Mouse (Mus musculus) cerebellum, postnatal 4 days (tissue): Measurements from ENCODE around the gene Syne2.

ENCODE experiments used
- DNase-seq, 2 experiments: peaks; one replicate each; pipeline ENCODE4 v3.0.0; 2022; ENCODE audit warnings: low spot score in 2 of 2, mixed read lengths in 1 of 2

Gene Syne2

DNA sequence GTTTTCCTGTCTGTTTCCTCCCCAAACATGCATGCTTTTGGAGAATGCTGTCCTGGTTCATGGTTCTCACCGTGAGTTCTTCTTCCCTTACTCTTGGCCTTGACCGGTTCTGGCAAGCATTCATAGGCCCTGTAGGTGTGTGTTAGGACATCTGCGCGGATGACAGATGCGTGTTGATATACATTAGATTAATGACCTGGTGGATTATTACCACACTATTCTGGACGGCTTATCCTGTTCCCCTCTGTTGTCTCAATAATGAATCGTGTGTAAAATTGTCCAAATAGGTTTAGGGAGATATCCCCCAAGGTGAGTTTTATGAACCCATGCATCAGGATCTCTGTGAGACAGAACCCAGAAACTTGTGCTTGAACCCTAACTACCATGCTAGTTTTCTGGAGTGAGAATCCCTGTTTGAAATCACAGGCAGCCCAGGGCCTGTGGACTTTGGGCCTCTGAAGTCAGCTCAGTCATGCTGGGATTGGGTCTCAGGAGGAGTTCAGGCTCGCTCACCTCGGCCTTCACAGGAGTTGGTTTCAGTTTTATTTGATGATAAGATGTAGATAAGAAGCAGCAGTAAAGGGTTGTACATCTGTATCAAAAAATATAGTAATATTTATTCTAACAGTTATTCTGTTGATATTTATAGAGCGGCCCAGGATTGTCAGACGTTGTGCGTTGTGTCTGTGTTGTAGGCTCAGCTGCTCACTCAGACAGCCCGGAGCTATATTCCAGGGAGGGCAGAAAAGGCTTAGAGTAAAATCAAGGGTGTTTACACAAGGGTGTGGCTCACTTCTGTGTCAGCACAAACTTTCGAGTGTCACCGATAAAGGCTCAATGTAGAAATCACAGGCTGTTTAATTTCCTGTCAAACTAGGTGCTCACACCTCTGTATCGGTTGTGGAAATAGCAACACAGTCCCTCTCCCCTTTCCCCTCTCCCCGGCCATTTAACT, 48.8 kb downstream of the Syne2 start:
- DNase-seq: no peak

GRCm38 (mm10) chr12:75873546-75874235, 55.8 kb downstream of the Syne2 start:
- no peak for DNase-seq

DNA sequence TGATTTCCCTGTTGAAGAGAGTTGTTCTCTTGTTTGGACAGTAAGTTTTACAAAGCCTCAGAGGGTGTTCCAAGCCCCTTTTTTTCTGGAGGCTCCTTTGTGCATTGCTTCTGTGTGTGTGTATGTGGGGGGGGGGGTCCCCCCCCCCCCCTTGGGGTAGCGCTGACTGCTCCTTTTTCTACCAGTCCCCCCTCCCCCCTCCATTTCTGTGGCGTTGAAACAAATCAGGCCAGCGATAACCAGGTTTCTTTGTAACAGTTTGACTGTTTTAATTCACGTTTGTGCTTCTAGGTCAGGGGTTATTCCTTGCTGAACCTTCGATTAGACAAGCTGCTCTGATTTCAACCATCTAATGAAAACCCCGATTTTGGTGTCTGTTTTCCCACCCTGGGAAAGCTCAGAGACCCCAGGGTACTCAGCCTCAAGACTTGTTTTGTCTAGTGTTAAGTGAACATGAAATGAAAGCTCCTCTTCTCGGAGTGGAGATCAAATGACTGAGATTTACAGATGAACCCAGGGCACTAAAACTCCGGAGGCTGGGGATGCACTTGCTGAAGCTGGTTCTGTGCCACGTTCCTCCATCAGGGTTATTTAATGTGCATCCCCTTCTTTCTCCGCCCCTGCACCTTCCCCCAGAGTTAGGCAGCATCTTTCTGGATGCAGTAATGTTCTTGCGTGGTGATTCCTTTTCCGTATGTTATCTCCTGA, 56.5 kb downstream of the Syne2 start:
- no peak for DNase-seq

- DNase-seq: no peak
Measured at GRCm38 (mm10) chr12:75879636-75880317, 61.8 kb downstream of the Syne2 start.

DNA sequence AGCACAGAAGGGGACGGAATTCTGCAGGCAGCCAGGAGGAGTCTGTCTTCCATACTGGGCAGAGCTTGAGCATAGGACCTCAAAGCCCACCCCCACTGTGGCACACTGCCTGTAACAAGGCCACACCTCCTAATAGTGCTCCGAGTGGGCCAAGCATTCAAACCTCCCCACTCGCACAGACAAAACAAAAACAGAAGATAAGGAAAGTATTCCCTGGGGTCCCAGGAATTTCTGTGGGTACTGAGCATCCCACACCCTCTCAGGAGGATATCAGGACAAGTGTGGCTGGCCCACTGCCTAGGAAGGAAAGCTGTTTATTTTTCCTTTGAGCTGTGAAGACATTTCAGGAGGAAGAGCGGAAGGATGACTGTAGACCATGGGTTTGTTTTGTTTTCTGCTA, 63.6 kb downstream of the Syne2 start:
- DNase-seq: no peak

GRCm38 (mm10) chr12:75886161-75886560, 68.2 kb downstream of the Syne2 start:
- DNase-seq: no peak

DNA sequence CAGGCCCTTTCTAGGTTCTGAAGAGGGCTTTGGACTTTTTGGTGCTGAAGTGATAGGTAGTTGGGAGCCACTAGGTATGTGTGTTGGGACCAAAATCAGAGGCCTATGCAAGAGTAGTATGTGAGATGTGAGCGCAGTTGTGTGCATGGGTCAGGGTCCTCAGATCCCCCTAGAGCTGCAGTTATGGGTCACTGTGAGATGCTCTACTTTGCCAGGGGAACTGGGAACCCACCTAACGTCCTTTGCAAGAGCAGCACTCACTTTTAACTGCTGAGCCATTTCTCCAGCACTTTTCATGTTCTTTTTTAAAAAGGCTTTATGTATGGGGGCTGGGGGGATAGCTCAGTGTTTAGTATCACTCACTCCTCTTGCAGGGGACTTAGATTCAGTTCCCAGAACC, 69.0 kb downstream of the Syne2 start:
- DNase-seq: no peak

- DNase-seq: no peak
Measured at GRCm38 (mm10) chr12:75888721-75889120, 70.8 kb downstream of the Syne2 start.

GRCm38 (mm10) chr12:75891206-75891605, 73.3 kb downstream of the Syne2 start:
- no peak for DNase-seq

GRCm38 (mm10) chr12:75893392-75893791, 75.5 kb downstream of the Syne2 start:
- DNase-seq: no peak

GRCm38 (mm10) chr12:75894316-75894997, 76.5 kb downstream of the Syne2 start:
- no peak for DNase-seq

DNA sequence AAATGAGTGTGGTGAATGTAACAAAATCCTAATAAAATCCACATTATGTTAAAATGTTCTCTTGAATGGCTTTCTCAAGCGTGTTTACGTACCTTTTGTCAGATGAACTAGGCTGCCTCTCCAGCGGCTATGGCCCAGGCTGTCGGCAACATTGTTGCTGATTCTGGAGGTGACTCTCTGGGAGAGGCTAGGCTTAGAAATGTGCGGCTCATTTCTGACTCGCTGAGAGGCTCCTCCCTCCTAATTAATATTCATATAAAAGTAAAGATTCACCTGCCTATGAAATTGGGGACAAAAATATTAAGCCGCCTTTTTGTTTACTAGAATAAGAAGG, 77.0 kb downstream of the Syne2 start:
- no peak for DNase-seq

DNA sequence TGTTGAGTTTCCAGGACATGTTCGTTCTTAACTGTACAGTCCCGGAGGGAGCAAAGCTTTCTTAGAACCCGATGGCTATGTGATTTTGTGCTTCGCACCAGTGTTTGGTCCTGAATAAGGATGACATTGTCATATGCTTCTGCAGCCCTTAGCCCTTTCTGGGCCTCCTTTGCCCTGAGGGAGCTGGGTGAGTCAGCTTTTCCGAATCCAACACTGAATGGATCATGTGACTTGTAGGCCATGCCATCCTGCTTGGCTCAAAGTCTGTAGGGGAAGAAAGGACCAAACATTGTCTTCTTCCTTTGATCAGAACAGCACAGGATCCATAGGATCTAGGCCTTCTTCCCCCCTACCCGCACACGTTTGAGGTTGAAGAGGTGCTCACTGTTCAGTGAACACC, 79.9 kb downstream of the Syne2 start:
- no peak for DNase-seq

- no peak for DNase-seq
Measured at GRCm38 (mm10) chr12:75901721-75902120, 83.8 kb downstream of the Syne2 start.

DNA sequence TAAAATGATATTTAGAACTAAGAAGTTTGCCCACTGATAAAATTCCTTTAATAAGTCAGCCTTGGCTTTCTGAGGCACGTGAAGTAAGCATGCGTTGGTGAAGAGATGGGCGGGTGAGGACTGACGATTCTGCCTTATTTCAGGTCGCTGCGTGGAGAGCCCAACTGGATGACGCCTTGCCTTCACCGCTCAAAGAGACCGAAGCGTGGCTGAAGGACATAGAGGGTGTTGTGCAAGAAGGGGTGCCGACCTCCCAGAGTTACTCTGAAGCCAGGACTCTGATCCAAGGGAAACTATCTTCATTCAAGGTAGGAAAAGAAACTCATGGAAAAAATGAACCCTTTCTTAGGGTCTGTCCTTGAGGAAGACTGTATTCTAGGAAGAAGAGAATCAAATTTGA, 86.1 kb downstream of the Syne2 start:
- DNase-seq: no peak

- DNase-seq: no peak
Measured at GRCm38 (mm10) chr12:75905304-75905703, 87.4 kb downstream of the Syne2 start.

- DNase-seq: no peak
Measured at GRCm38 (mm10) chr12:75908466-75908865, 90.5 kb downstream of the Syne2 start.

- DNase-seq: no peak
Measured at GRCm38 (mm10) chr12:75915694-75916093, 97.8 kb downstream of the Syne2 start.

- DNase-seq: no peak
Measured at GRCm38 (mm10) chr12:75918415-75918814, 100.5 kb downstream of the Syne2 start.

DNA sequence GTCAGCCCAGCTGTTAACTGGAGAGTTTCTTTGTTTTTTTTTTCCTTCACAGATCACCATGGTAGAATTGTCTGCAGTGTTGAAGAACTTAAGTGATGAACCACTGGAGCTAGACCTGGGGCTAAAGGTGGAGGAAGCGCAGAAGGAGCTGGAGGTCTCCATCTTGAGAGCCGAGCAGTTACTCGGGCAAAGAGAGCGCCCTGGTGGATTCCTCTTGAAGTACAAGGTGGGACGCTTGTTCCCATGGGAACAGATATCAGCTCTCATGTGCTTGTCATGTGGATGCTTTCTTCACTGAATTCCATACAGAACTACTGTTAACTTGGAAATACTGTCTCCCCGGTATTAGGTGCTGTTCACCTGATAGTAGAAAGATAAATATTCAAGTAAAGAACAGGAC, 101.0 kb downstream of the Syne2 start:
- DNase-seq: peak in 1 of 2 experiments; percentile 42

GRCm38 (mm10) chr12:75922900-75923299, 105.0 kb downstream of the Syne2 start:
- DNase-seq: no peak
